Mouse (Mus musculus): ENCODE measurements around the gene Cyp11a1. TPM values are rescaled to one million over a fixed set of nuclear protein-coding genes. Genes with fewer than 3 reads are reported as not detected.

The Cyp11a1 gene
- total RNA-seq, 2 experiments from 2014 or later: 0.17 to 0.63 TPM

DNA sequence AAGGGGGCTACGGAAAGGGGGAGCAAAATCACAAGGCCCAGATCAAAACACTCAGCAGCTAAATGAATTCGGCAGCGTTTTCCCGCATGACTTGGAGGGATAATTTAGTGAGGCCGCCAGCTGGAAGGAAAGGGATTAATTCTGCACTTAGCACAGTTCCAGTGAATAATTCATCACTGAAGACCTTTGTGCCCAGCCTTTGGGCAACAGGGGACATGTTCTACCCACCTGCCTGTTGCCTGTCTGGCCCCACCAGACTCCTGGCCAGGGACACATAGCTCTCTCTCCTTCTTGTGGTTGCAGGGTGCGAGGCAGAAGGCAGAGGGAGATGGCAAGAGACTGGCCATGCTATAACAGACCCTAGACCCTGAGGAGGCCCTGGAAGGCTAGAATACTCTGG lies 59.3 kb downstream of the Cyp11a1 start:
- intact Hi-C loops (cut with DNase I): no loop called here
- DNase-seq: no peak

DNA sequence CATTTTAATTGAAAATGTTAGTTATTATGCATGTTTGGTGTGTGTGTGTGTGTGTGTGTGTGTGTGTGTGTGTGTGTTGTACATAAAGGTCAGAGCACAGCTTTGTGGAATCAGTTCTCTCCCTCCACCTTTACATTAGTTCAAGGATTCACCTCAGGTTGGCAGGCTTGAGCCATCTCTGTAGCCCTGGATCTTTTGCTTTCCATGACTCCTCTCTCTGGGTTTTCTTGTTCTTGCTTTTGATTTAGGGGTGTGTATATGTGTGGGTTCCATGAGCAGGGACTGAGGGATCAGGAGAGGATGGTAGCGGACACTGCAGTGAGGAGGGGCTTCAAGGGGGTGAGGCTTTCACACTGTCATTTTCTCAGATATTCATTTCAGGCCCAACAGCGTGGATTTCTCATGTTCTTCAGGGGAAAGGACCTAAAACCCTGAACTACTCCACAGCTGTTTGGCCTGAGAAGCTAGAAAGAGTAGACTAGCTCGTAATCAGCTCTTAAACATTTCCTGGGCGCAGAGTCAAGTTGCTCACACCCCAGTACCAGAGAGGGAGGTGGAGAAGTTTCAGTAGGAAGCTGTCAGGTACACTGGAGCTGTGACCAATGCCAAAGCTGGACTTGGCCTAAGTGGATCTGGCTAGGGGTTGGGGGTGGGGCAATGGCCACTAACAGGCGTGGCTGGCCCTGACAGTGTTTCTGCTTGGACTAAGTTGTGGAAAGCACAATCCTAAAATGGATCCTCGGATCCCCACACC lies 59.9 kb downstream of the Cyp11a1 start:
- DNase-seq: no peak
- intact Hi-C loops (cut with DNase I): no loop called here

DNA sequence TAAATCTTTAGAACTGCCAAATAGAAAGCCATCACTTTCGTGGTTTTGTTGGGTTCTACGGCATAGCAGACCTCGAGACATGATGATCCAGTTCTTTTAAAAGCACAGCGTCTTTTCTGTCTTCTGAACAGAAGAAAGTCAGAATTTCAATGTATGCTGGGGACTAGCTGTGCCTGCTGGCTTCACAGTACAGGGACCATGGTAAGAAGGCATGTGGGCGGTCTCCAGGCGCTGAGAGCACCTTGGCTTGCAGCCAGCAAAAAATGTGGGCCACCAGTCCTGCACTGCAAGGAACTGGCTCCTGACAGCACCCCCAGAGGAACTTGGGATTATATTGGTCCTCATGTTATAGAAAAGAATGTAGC lies 60.5 kb downstream of the Cyp11a1 start:
- intact Hi-C loops (cut with DNase I): no loop called here

DNA sequence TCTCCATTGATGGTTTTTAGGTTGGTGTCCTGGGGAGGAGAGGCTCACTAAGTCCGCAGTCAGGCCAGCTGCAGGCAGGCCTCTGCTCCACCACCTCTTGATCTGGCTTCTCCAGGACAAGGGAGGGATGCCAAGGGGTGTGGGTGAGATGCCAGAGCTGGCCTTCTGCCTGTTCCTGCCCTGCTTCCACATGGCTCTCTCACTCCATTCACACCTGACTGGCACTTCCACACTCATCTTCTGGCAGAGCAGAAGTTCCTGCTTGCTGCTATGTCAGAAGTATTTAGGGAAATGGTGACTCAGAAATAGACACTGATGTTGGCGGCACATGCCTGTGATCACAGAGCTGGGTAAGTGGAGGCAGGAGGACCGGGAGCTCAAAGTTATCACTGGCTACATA lies 61.3 kb downstream of the Cyp11a1 start:
- peak in 1 of 2 experiments; percentile 42 for DNase-seq
- intact Hi-C loops (cut with DNase I): no loop called here

More for the DNA sequence above, 60.5 kb downstream of the Cyp11a1 start:
- no peak for DNase-seq

GRCm38 (mm10) chr9:58074561-58074960 lies 68.3 kb downstream of the Cyp11a1 start:
- DNase-seq: no peak
- intact Hi-C loops (cut with DNase I): no loop called here

Other genes starting within 250 kb of the Cyp11a1 start
- gene Clk3, start 240.6 kb upstream of the Cyp11a1 start, total RNA-seq (2021): 10 to 100 TPM; 32.7 to 40.8 TPM
- 1 to 10 TPM; 3.6 to 4.5 TPM for gene Arid3b, start 169.6 kb upstream of the Cyp11a1 start, total RNA-seq (2021)
- gene Ubl7, start 95.4 kb upstream of the Cyp11a1 start, total RNA-seq (2021): 10 to 100 TPM; 70.7 to 73.5 TPM
- gene Sema7a, start 66.3 kb upstream of the Cyp11a1 start, total RNA-seq (2021): 10 to 100 TPM; 38.9 to 43.7 TPM
- under 1 TPM; 0.32 to 0.76 TPM for gene Stra6, start 57.4 kb downstream of the Cyp11a1 start, total RNA-seq (2021)
- gene Ccdc33, start 112.4 kb downstream of the Cyp11a1 start, total RNA-seq (2021): under 1 TPM in 1 of 2 experiments, not detected in 1; 0.53 TPM
- 10 to 100 TPM; 44.0 to 44.6 TPM for gene Islr, start 197.9 kb downstream of the Cyp11a1 start, total RNA-seq (2021)
- 1 to 10 TPM; 3.0 to 3.3 TPM for gene Islr2, start 197.9 kb downstream of the Cyp11a1 start, total RNA-seq (2021)
- gene Pml, start 243.4 kb downstream of the Cyp11a1 start, total RNA-seq (2021): 10 to 100 TPM; 10.9 to 11.9 TPM
- gene Stoml1, start 246.8 kb downstream of the Cyp11a1 start, total RNA-seq (2021): 10 to 100 TPM; 12.7 to 12.9 TPM